Mouse (Mus musculus): ENCODE measurements at regions not wholly inside any gene's neighbourhood (a gene's known extent, or its start where the extent isn't known, plus 50 kb on each side); places are given as distances from the start of the nearest gene placed in this dataset.

DNA sequence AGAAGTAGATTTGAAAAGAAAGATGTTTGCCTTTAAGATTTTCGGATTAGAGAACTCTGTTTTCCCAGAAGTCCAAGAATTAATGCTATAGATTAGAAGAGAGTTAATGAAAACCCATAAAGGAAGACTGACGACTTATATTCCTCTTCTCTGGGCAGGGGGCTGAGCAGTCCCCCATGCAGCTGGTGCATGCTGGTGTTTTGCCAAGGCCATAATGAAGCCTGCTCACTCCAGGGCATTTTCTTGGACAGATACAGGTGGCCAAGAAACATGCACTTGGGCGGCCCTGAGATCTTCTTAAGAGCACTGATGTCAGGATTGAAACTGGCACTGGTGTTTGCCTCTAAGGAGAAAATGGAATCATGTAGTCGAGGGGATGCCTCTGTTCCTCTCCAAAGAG, 233.6 kb upstream of the Tmem161b start:
- Histone ChIP-seq H3K9ac (peak overlapping the region; percentile 62; the same call in 1 of the 2 replicates), H3K9me3 (no peaks in the 10 kb centered on the region)
- peak; percentile 68 for ATAC-seq (ENCODE audit: low read depth)

DNA sequence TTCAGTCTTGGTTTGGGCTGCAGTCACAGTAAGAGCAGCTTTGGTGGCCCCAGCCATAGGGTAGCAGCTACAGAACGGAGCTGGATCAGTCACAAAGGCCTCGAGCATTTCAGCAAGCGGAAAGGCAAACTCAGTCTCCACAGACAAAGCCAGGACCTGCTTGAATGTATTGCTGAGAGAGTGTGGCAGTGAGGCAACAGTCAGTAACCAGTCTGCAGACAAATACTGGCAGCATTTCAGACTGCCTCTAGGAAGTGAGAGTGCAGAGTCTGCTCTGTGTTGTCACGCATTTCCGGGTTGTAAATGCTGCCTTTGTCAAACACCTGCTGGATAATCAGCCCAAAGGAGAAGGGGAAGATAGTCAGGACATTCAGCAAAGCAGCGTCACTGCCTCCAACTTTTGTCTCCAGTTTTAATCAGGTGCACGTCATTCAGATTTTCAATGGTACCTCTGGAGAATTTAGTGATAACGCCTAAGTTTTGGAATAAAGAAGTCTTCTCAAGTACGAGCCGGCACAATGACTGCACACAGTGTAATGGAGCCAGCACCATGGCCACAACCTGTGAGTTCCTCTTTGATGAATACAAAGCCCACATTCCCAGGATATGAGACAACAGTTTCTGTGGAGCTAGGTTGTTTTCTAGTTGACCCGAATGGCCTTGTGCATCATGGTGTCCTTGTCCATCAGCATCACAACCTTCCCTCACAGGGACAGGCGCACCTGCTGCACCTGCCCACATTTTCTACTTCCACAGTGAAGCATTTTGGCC, 224.3 kb upstream of the Tmem161b start:
- 0 out of 2 replicates have a peak, but pooled peaks cover 7% of the 10 kb centered on the region for H3K4me1 ChIP-seq (replicated peaks)
- ATAC-seq (ENCODE audit: low read depth) = peak; percentile 69
- H3K9ac ChIP-seq = no peak overlapping the region
- no peaks in the 10 kb centered on the region for H3K36me3 ChIP-seq
- H3K4me2 ChIP-seq = peak overlapping the region; percentile 11; the same call in 1 of the 2 replicates
- no peaks in the 10 kb centered on the region for H3K9me3 ChIP-seq
- peak overlapping the region; percentile 63 for H3K27ac ChIP-seq (replicated peaks)
- no peak overlapping the region for H3K4me3 ChIP-seq
- H3K27me3 ChIP-seq = no peaks in the 10 kb centered on the region
- WGBS = 42% methylated on average over 12 of the region's 12 CpGs

More for the DNA sequence above, 233.6 kb upstream of the Tmem161b start:
- H3K27me3 ChIP-seq = no peaks in the 10 kb centered on the region
- peak overlapping the region; percentile 91 for H3K27ac ChIP-seq (replicated peaks)
- peaks cover 37% of the 10 kb centered on the region for H3K4me1 ChIP-seq (replicated peaks)
- peak overlapping the region; percentile 56; the same call in 1 of the 2 replicates for H3K4me2 ChIP-seq
- no peak overlapping the region for H3K4me3 ChIP-seq
- WGBS = 28% methylated on average over 4 of the region's 4 CpGs
- no peaks in the 10 kb centered on the region for H3K36me3 ChIP-seq

DNA sequence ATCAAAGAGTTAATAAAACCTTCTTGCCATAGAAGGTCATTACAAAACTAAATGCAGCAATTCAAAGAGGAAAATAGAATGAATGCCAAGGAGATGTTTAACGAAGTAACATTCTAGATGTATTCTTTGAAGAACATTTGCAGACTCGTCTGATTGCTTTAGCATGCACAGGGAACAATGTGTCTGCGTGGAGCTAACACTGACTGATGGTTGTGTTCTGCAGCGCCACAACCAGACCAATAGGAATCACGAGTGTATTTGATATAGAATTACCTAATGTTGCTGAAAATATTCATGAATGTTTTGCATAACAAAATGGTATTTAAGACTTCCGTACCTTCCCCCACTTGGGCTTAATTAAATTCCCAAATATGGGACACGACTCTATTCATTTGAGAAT, 200.3 kb upstream of the Tmem161b start:
- H3K27me3 ChIP-seq = no peaks in the 10 kb centered on the region
- no peaks in the 10 kb centered on the region for H3K4me1 ChIP-seq (replicated peaks)
- no peak overlapping the region for H3K4me3 ChIP-seq
- 0 out of 2 replicates have a peak, but pooled peaks cover 3% of the 10 kb centered on the region for H3K36me3 ChIP-seq
- no peaks in the 10 kb centered on the region for H3K9me3 ChIP-seq
- no peak overlapping the region for H3K27ac ChIP-seq (replicated peaks)
- 61% methylated on average over 7 of the region's 7 CpGs for WGBS
- no peak overlapping the region for H3K9ac ChIP-seq
- ATAC-seq (ENCODE audit: low read depth) = no peak
- H3K4me2 ChIP-seq = no peak overlapping the region

DNA sequence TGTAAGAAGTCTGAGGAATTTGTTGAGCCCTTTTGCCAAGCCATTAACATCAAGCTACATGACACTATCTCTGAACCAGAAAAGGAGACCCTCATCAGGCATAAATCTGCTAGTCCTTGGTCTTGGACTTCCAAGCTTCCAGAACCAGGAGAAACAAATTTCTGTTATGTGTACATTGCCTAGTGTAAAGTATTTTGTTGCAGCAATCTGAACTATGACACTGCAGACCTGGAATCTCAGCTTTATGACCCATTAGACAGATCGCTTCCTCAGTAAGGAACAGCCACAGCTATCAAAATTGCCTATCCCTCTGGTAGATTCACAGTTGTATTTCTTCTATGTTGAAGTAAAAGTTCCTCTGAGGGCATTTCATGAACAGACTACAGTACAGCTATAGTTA, 199.1 kb upstream of the Tmem161b start:
- no peaks in the 10 kb centered on the region for H3K4me1 ChIP-seq (replicated peaks)
- no peak for ATAC-seq (ENCODE audit: low read depth)
- H3K36me3 ChIP-seq = 0 out of 2 replicates have a peak, but pooled peaks cover 3% of the 10 kb centered on the region
- H3K4me3 ChIP-seq = no peak overlapping the region
- no peaks in the 10 kb centered on the region for H3K27me3 ChIP-seq
- H3K9ac ChIP-seq = no peak overlapping the region
- no peak overlapping the region for H3K4me2 ChIP-seq
- H3K9me3 ChIP-seq = no peaks in the 10 kb centered on the region
- 85% methylated on average over 1 of the region's 1 CpGs for WGBS
- no peak overlapping the region for H3K27ac ChIP-seq (replicated peaks)

DNA sequence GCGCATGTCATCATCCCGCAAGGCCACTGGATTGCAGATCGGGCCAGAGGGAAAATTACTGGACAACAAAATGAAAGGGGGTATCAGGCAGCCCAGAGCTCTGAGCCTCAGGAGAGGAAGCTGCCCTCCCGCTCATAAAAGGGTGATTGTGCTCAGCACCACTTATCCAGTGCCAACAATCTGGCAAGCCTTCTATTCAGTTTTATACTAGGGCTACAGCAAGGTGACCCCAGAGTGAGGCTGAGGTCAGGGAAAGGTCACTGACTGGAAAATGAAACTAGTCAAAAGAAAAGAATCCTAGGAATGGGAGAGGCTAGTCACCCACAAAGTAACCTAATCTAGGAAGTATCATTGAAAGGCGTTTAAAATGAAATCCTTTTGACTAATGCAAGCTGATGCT, 198.5 kb upstream of the Tmem161b start:
- Histone ChIP-seq H3K4me1 (replicated peaks) (no peaks in the 10 kb centered on the region), H3K27ac (replicated peaks) (no peak overlapping the region; the same call in 1 of the 2 replicates), H3K9me3 (no peaks in the 10 kb centered on the region), H3K36me3 (0 out of 2 replicates have a peak, but pooled peaks cover 3% of the 10 kb centered on the region), H3K4me3 (no peak overlapping the region), H3K27me3 (no peaks in the 10 kb centered on the region), H3K9ac (no peak overlapping the region), H3K4me2 (no peak overlapping the region)
- WGBS = 45% methylated on average over 5 of the region's 5 CpGs
- ATAC-seq (ENCODE audit: low read depth) = no peak

DNA sequence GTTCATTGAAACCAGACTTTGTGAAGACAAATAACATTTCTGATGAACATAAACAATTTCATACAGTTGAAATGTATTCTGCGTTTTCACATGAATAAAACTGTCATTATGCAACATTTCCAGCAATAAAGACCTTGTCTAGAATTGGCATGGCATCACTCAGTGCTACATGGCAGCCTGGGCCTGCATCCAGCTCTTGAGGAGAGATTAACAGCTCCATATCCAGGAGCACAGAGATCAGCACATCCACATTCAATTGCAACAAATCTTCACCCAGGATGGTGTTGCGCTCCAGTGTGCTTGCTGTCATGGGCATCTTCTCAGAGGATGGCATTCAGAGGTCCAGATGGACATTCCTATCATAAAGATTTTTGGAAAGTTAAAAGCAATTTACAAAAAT, 196.7 kb upstream of the Tmem161b start:
- Histone ChIP-seq H3K4me1 (replicated peaks) (no peaks in the 10 kb centered on the region), H3K4me3 (no peak overlapping the region), H3K36me3 (0 out of 2 replicates have a peak, but pooled peaks cover 3% of the 10 kb centered on the region), H3K27ac (replicated peaks) (no peak overlapping the region), H3K4me2 (no peak overlapping the region), H3K9ac (no peak overlapping the region), H3K9me3 (no peaks in the 10 kb centered on the region), H3K27me3 (no peaks in the 10 kb centered on the region)
- no peak for ATAC-seq (ENCODE audit: low read depth)
- WGBS = 83% methylated on average over 2 of the region's 2 CpGs

DNA sequence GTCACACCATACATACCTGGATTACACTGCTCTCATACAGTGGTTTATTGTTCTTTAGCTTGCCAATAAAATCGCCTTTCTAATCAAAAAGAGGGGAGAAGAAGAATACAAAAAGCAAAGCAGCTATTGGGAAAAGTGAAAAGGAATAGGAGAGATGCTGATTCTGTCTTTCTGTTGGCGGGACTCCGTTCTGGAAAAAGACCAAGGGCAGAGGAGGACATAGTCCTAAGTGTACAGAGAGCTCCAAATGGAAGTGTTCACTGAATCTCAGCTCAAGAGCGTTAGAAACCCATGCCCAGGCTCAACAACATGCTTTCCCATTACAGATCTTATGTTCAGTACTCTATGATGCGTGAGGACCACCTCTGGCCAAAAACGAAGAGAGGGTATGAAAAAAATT, 174.4 kb upstream of the Tmem161b start:
- H3K4me1 ChIP-seq (replicated peaks) = no peaks in the 10 kb centered on the region
- no peaks in the 10 kb centered on the region for H3K9me3 ChIP-seq
- no peak overlapping the region for H3K9ac ChIP-seq
- no peak overlapping the region for H3K4me2 ChIP-seq
- ATAC-seq (ENCODE audit: low read depth) = no peak
- no peak overlapping the region for H3K27ac ChIP-seq (replicated peaks)
- WGBS = 89% methylated on average over 6 of the region's 6 CpGs
- 0 out of 2 replicates have a peak, but pooled peaks cover 4% of the 10 kb centered on the region for H3K36me3 ChIP-seq
- no peak overlapping the region for H3K4me3 ChIP-seq
- H3K27me3 ChIP-seq = no peaks in the 10 kb centered on the region

DNA sequence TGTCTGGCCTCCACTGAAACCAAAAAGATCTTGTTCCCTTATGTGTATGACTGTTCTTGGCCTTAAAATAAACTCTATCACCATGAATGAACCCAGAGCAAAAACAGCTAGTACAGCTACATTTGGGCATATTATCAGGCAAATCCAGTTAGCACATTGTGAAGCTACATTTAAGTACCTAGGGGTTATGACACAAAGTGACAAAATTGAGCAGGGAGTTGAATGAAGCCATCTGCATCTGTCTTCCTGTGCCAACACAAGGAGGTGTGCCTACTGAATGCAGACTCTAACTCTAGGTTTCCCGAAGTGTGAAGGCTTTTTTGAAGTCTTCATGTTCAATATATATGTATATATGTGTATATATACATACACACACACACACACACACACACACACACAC, 169.9 kb upstream of the Tmem161b start:
- Histone ChIP-seq H3K27ac (replicated peaks) (no peak overlapping the region), H3K9ac (no peak overlapping the region), H3K4me1 (replicated peaks) (peaks cover 16% of the 10 kb centered on the region), H3K4me2 (no peak overlapping the region), H3K9me3 (no peaks in the 10 kb centered on the region), H3K36me3 (0 out of 2 replicates have a peak, but pooled peaks cover 4% of the 10 kb centered on the region), H3K27me3 (no peaks in the 10 kb centered on the region), H3K4me3 (no peak overlapping the region)
- WGBS = 72% methylated on average over 1 of the region's 1 CpGs
- no peak for ATAC-seq (ENCODE audit: low read depth)

DNA sequence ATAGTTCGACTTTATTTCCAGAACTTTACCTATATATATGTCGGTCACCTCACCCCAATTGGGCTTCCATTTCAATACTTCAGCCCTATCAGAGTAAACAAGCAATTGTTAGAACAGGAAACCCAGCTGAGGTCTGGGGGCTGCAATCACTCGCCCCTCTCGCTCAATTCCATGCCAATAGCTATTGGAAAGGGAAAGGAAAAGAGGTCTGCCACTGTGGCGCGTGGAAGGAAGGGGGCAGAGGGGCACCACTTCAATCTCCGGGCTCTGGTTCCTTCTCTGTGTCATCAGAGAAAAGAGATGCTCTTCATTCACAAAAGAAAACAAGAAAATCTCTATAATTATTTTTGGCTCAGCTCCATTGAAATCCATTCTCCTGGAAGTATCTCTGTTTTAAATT, 167.1 kb upstream of the Tmem161b start:
- 38% methylated on average over 7 of the region's 7 CpGs for WGBS
- Histone ChIP-seq H3K27ac (replicated peaks) (peak overlapping the region; percentile 90), H3K27me3 (no peaks in the 10 kb centered on the region), H3K9ac (peak overlapping the region; percentile 62), H3K4me1 (replicated peaks) (peaks cover 34% of the 10 kb centered on the region), H3K4me3 (peak overlapping the region; percentile 17; the same call in 1 of the 2 replicates), H3K36me3 (no peaks in the 10 kb centered on the region), H3K9me3 (no peaks in the 10 kb centered on the region), H3K4me2 (peak overlapping the region; percentile 42)
- ATAC-seq (ENCODE audit: low read depth) = no peak

DNA sequence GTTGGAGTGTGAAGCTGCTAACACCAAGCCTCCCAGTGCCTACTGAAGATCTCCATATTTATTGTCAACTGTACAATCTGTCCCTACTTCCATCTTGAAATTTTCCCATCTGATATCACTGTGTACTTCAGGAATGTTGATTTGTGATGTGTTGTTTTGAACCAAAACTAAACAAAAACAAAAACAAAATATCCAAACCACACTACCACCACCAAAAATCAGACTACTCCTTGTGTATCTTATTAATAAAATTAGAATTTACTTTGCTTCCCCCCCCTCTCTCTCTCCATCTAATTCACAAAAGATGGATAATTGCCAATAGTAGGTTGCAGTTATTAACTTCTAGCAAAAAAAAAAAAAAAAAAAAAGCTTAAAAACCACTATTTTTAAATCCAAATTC, 166.5 kb upstream of the Tmem161b start:
- Histone ChIP-seq H3K36me3 (no peaks in the 10 kb centered on the region), H3K4me2 (peak overlapping the region; percentile 42), H3K27me3 (no peaks in the 10 kb centered on the region), H3K4me3 (no peak overlapping the region), H3K27ac (replicated peaks) (peak overlapping the region; percentile 90), H3K9me3 (no peaks in the 10 kb centered on the region), H3K9ac (peak overlapping the region; percentile 62; the same call in 1 of the 2 replicates), H3K4me1 (replicated peaks) (peaks cover 40% of the 10 kb centered on the region)
- ATAC-seq (ENCODE audit: low read depth) = no peak

DNA sequence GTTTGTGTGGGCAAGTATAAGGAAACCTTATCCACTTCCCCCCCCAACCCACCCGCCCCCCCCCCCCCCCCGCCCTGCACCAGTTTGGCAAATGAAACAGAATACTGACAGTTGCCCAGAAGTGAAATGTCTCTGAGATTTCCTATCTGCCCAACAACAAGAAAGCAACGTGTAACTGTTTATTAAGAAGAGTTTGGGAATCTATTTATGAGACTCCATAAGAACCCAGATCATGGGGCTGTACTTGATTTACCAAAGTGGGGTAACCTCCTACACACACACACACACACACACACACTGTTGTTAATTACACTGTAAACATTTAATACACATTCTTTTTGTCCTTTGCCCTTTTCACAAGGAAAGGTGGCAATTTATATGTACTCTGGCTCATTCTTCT, 165.6 kb upstream of the Tmem161b start:
- Histone ChIP-seq H3K4me2 (peak overlapping the region; percentile 36), H3K9ac (peak overlapping the region; percentile 57), H3K36me3 (no peaks in the 10 kb centered on the region), H3K27me3 (no peaks in the 10 kb centered on the region), H3K4me3 (peak overlapping the region; percentile 2; the same call in 1 of the 2 replicates), H3K4me1 (replicated peaks) (peaks cover 46% of the 10 kb centered on the region), H3K27ac (replicated peaks) (peak overlapping the region; percentile 94), H3K9me3 (no peaks in the 10 kb centered on the region)
- no peak for ATAC-seq (ENCODE audit: low read depth)
- WGBS = 12% methylated on average over 3 of the region's 3 CpGs

DNA sequence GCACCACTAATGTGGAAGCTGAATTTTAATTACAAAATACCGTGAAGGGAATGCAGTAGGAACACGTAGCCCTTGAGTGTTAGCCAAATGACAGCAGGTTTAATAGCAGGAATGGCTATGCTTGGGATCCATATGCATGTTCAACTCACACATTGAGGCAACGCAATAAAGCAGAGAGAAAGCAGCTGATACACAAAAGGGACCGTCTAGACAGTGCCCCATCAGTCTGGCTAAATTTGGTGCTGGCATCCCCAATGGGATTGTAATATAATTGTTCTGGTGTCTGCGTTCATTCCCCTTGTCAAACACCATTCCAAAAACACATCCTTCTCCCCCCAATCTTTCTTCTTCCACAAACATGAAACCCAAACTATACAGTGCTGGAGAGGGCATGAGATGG, 165.1 kb upstream of the Tmem161b start:
- Histone ChIP-seq H3K4me3 (peak overlapping the region; percentile 2; the same call in 1 of the 2 replicates), H3K27me3 (no peaks in the 10 kb centered on the region), H3K9me3 (no peaks in the 10 kb centered on the region), H3K27ac (replicated peaks) (peak overlapping the region; percentile 94), H3K4me1 (replicated peaks) (peaks cover 52% of the 10 kb centered on the region), H3K4me2 (peak overlapping the region; percentile 36), H3K36me3 (no peaks in the 10 kb centered on the region), H3K9ac (peak overlapping the region; percentile 57)
- peak; percentile 80 for ATAC-seq (ENCODE audit: low read depth)
- WGBS = 16% methylated on average over 5 of the region's 5 CpGs
